Mouse (Mus musculus): ENCODE data around the gene Exosc3. TPM values are rescaled to one million over a fixed set of nuclear protein-coding genes. Genes with fewer than 3 reads are reported as not detected.

Gene Exosc3
- polyA plus RNA-seq, 1 experiment from 2014 or later: 50.6 TPM

GRCm38 (mm10) chr4:45296662-45297564 lies 45.6 kb downstream of the Exosc3 start, which contains the start of gene Trmt10b:
TSS of gene Trmt10b (plus strand) at chr4:45297127.
- H3K27ac ChIP-seq (ENCODE audit: low read length): no peak within 1 kb of the TSS
- H3K4me1 ChIP-seq (ENCODE audit: control insufficient read depth, insufficient read depth, low read length): peaks cover 9% of the 10 kb centered on the region
- no peaks in the 10 kb centered on the region for H3K9me3 ChIP-seq (replicated peaks; ENCODE audit: control insufficient read depth, low read length)
- ATAC-seq (replicated peaks; ENCODE audit: extremely low read depth, insufficient read depth, low FRiP score): peak; percentile 67
- H3K4me3 ChIP-seq (ENCODE audit: low read length): peak within 1 kb of the TSS; percentile 93
- 18% methylated on average over 27 of the region's 27 CpGs for WGBS
- peak within 1 kb of the TSS; percentile 85 for H3K9ac ChIP-seq (ENCODE audit: low read length)
- H3K36me3 ChIP-seq (ENCODE audit: control insufficient read depth, insufficient read depth): 0 out of 2 replicates have a peak, but pooled peaks cover 6% of the 10 kb centered on the region
- H3K27me3 ChIP-seq (ENCODE audit: control insufficient read depth, insufficient read depth, low read length): no peaks in the 10 kb centered on the region
- H3K4me2 ChIP-seq (ENCODE audit: low read depth, low read length): peak within 1 kb of the TSS; percentile 96

- no peak overlapping the region for H3K27ac ChIP-seq (ENCODE audit: low read length)
- no peaks in the 10 kb centered on the region for H3K27me3 ChIP-seq (ENCODE audit: control insufficient read depth, insufficient read depth, low read length)
- H3K9ac ChIP-seq (ENCODE audit: low read length): no peak overlapping the region
- WGBS: 78% methylated on average over 5 of the region's 5 CpGs
- H3K4me3 ChIP-seq (ENCODE audit: low read length): no peak overlapping the region
- no peak overlapping the region for H3K4me2 ChIP-seq (ENCODE audit: low read depth, low read length)
- no peak for ATAC-seq (replicated peaks; ENCODE audit: extremely low read depth, insufficient read depth, low FRiP score)
- no peaks in the 10 kb centered on the region for H3K4me1 ChIP-seq (ENCODE audit: control insufficient read depth, insufficient read depth, low read length)
- no peaks in the 10 kb centered on the region for H3K36me3 ChIP-seq (ENCODE audit: control insufficient read depth, insufficient read depth)
- no peaks in the 10 kb centered on the region for H3K9me3 ChIP-seq (replicated peaks; ENCODE audit: control insufficient read depth, low read length)
Measured at GRCm38 (mm10) chr4:45287906-45288305, 54.6 kb downstream of the Exosc3 start.

GRCm38 (mm10) chr4:45286318-45286717 lies 56.2 kb downstream of the Exosc3 start:
- no peak for ATAC-seq (replicated peaks; ENCODE audit: extremely low read depth, insufficient read depth, low FRiP score)
- H3K4me1 ChIP-seq (ENCODE audit: control insufficient read depth, insufficient read depth, low read length): no peaks in the 10 kb centered on the region
- no peaks in the 10 kb centered on the region for H3K9me3 ChIP-seq (replicated peaks; ENCODE audit: control insufficient read depth, low read length)
- no peak overlapping the region for H3K27ac ChIP-seq (ENCODE audit: low read length)
- H3K36me3 ChIP-seq (ENCODE audit: control insufficient read depth, insufficient read depth): no peaks in the 10 kb centered on the region
- H3K4me3 ChIP-seq (ENCODE audit: low read length): no peak overlapping the region
- no peaks in the 10 kb centered on the region for H3K27me3 ChIP-seq (ENCODE audit: control insufficient read depth, insufficient read depth, low read length)
- no peak overlapping the region for H3K4me2 ChIP-seq (ENCODE audit: low read depth, low read length)
- no peak overlapping the region for H3K9ac ChIP-seq (ENCODE audit: low read length)
- WGBS: 47% methylated on average over 3 of the region's 3 CpGs

GRCm38 (mm10) chr4:45279981-45280548 lies 62.5 kb downstream of the Exosc3 start:
- ATAC-seq (replicated peaks; ENCODE audit: extremely low read depth, insufficient read depth, low FRiP score): no peak; the same call in 1 of the 2 replicates
- no peak overlapping the region for H3K4me3 ChIP-seq (ENCODE audit: low read length)
- H3K9ac ChIP-seq (ENCODE audit: low read length): no peak overlapping the region
- no peak overlapping the region for H3K4me2 ChIP-seq (ENCODE audit: low read depth, low read length)
- WGBS: 15% methylated on average over 4 of the region's 4 CpGs
- H3K9me3 ChIP-seq (replicated peaks; ENCODE audit: control insufficient read depth, low read length): no peaks in the 10 kb centered on the region
- no peaks in the 10 kb centered on the region for H3K4me1 ChIP-seq (ENCODE audit: control insufficient read depth, insufficient read depth, low read length)
- no peak overlapping the region for H3K27ac ChIP-seq (ENCODE audit: low read length)
- H3K36me3 ChIP-seq (ENCODE audit: control insufficient read depth, insufficient read depth): no peaks in the 10 kb centered on the region
- no peaks in the 10 kb centered on the region for H3K27me3 ChIP-seq (ENCODE audit: control insufficient read depth, insufficient read depth, low read length)

- Histone ChIP-seq H3K4me1 (ENCODE audit: control insufficient read depth, insufficient read depth, low read length) (no peaks in the 10 kb centered on the region), H3K4me2 (ENCODE audit: low read depth, low read length) (no peak overlapping the region), H3K27me3 (ENCODE audit: control insufficient read depth, insufficient read depth, low read length) (no peaks in the 10 kb centered on the region), H3K4me3 (ENCODE audit: low read length) (no peak overlapping the region), H3K36me3 (ENCODE audit: control insufficient read depth, insufficient read depth) (no peaks in the 10 kb centered on the region), H3K9ac (ENCODE audit: low read length) (no peak overlapping the region), H3K27ac (ENCODE audit: low read length) (no peak overlapping the region), H3K9me3 (replicated peaks; ENCODE audit: control insufficient read depth, low read length) (no peaks in the 10 kb centered on the region)
- 56% methylated on average over 8 of the region's 8 CpGs for WGBS
- ATAC-seq (replicated peaks; ENCODE audit: extremely low read depth, insufficient read depth, low FRiP score): no peak
Measured at GRCm38 (mm10) chr4:45279292-45279691, 63.2 kb downstream of the Exosc3 start.

GRCm38 (mm10) chr4:45275770-45276169 lies 66.8 kb downstream of the Exosc3 start:
- Histone ChIP-seq H3K27me3 (ENCODE audit: control insufficient read depth, insufficient read depth, low read length) (no peaks in the 10 kb centered on the region), H3K36me3 (ENCODE audit: control insufficient read depth, insufficient read depth) (no peaks in the 10 kb centered on the region), H3K27ac (ENCODE audit: low read length) (no peak overlapping the region), H3K9ac (ENCODE audit: low read length) (no peak overlapping the region), H3K4me1 (ENCODE audit: control insufficient read depth, insufficient read depth, low read length) (peaks cover 4% of the 10 kb centered on the region; the same call in 1 of the 2 replicates), H3K4me2 (ENCODE audit: low read depth, low read length) (no peak overlapping the region), H3K9me3 (replicated peaks; ENCODE audit: control insufficient read depth, low read length) (no peaks in the 10 kb centered on the region), H3K4me3 (ENCODE audit: low read length) (no peak overlapping the region)
- no peak for ATAC-seq (replicated peaks; ENCODE audit: extremely low read depth, insufficient read depth, low FRiP score)
- WGBS: 80% methylated on average over 8 of the region's 8 CpGs

- Histone ChIP-seq H3K4me2 (ENCODE audit: low read depth, low read length) (peak overlapping the region; percentile 20; the same call in 1 of the 2 replicates), H3K9me3 (replicated peaks; ENCODE audit: control insufficient read depth, low read length) (no peaks in the 10 kb centered on the region), H3K9ac (ENCODE audit: low read length) (no peak overlapping the region), H3K27me3 (ENCODE audit: control insufficient read depth, insufficient read depth, low read length) (no peaks in the 10 kb centered on the region), H3K4me1 (ENCODE audit: control insufficient read depth, insufficient read depth, low read length) (peaks cover 4% of the 10 kb centered on the region; the same call in 1 of the 2 replicates), H3K36me3 (ENCODE audit: control insufficient read depth, insufficient read depth) (no peaks in the 10 kb centered on the region), H3K27ac (ENCODE audit: low read length) (no peak overlapping the region), H3K4me3 (ENCODE audit: low read length) (no peak overlapping the region)
- 47% methylated on average over 10 of the region's 10 CpGs for WGBS
- peak; percentile 79 for ATAC-seq (replicated peaks; ENCODE audit: extremely low read depth, insufficient read depth, low FRiP score)
Measured at GRCm38 (mm10) chr4:45271041-45271452, 71.5 kb downstream of the Exosc3 start.

- 45% methylated on average over 3 of the region's 3 CpGs for WGBS
- no peaks in the 10 kb centered on the region for H3K36me3 ChIP-seq (ENCODE audit: control insufficient read depth, insufficient read depth)
- ATAC-seq (replicated peaks; ENCODE audit: extremely low read depth, insufficient read depth, low FRiP score): no peak
Measured at GRCm38 (mm10) chr4:45267883-45268282, 74.6 kb downstream of the Exosc3 start.

More at GRCm38 (mm10) chr4:45267883-45268282, 74.6 kb downstream of the Exosc3 start:
- H3K9me3 ChIP-seq (replicated peaks; ENCODE audit: control insufficient read depth, low read length): no peaks in the 10 kb centered on the region
- H3K9ac ChIP-seq (ENCODE audit: low read length): no peak overlapping the region
- H3K27me3 ChIP-seq (ENCODE audit: control insufficient read depth, insufficient read depth, low read length): no peaks in the 10 kb centered on the region
- no peak overlapping the region for H3K4me3 ChIP-seq (ENCODE audit: low read length)
- peaks cover 4% of the 10 kb centered on the region; the same call in 1 of the 2 replicates for H3K4me1 ChIP-seq (ENCODE audit: control insufficient read depth, insufficient read depth, low read length)
- no peak overlapping the region for H3K27ac ChIP-seq (ENCODE audit: low read length)
- no peak overlapping the region for H3K4me2 ChIP-seq (ENCODE audit: low read depth, low read length)

Measured in heart, embryonic 16.5 days (tissue).